ENCODE assay signal across 13 mouse cellular contexts in the genomic region with DNA sequence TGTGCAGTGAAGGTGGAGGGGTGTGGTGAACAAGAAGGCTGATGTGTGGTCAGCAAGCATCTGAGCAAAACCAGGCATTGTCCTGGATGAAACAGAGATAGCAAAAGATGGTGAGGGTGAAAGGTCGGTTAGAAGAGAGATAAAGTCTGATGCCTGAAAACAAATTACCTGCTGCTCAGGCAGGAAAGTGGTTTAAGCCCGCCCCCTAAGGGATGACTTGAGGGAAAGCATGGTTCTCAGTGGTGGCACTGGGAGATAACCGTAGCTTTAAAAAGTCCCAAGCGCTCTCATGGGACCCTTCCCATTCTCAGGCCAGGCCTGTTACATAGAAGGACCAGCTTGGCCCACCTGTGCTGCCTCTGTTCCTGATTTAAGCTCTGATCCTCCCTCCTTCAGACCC.
DNase-seq lines count a peak whose midpoint lies in the region; ATAC-seq and TF ChIP-seq lines count a peak whose summit lies in the region.
"Had no signal": no experiment of that assay in that cellular context is flagged by ENCODE, and none has a peak within 500 bp of the region (broad histone marks: within the 10 kb centered on the region; RNA-seq: fewer than 3 reads in every experiment).

No protein-coding gene starts in this region.

- ATAC-seq in heart, embryonic 15.5 days (replicated peaks; ENCODE audit: insufficient number of reproducible peaks, insufficient read depth, low FRiP score, low read depth): no peak
- no peak for ATAC-seq in midbrain, postnatal 0 days (ENCODE audit: low FRiP score)
- no peak for ATAC-seq in midbrain, embryonic 11.5 days (ENCODE audit: low FRiP score)
- ATAC-seq in stomach, postnatal 0 days (ENCODE audit: low FRiP score, low TSS enrichment): no peak

- peak; percentile 53 for TF ChIP-seq CTCF in midbrain, postnatal 0 days (IDR thresholded peaks at IDR 0.05)
- TF ChIP-seq CTCF in stomach, postnatal 0 days (IDR thresholded peaks at IDR 0.05; ENCODE audit: low read depth): peak; percentile 62

- H3K27me3 ChIP-seq in heart, embryonic 15.5 days: no peaks in the 10 kb centered on the region
- H3K27me3 ChIP-seq in midbrain, postnatal 0 days (ENCODE audit: insufficient read depth, low read length): no peaks in the 10 kb centered on the region
- H3K27me3 ChIP-seq in midbrain, embryonic 11.5 days (ENCODE audit: control insufficient read depth, insufficient read depth, low read length): no peaks in the 10 kb centered on the region
- H3K27me3 ChIP-seq in stomach, postnatal 0 days (ENCODE audit: control insufficient read depth, insufficient read depth, low read length): no peaks in the 10 kb centered on the region

- no peaks in the 10 kb centered on the region for H3K36me3 ChIP-seq in heart, embryonic 15.5 days
- H3K36me3 ChIP-seq in midbrain, postnatal 0 days (ENCODE audit: insufficient read depth, low read length): no peaks in the 10 kb centered on the region
- H3K36me3 ChIP-seq in midbrain, embryonic 11.5 days (ENCODE audit: control insufficient read depth, insufficient read depth, low read length): no peaks in the 10 kb centered on the region
- no peaks in the 10 kb centered on the region for H3K36me3 ChIP-seq in stomach, postnatal 0 days (ENCODE audit: control insufficient read depth, insufficient read depth, low read length)

- peak; percentile 21 to 23 for DNase-seq in cerebellum, postnatal 10 days
- DNase-seq in cerebellum, adult 9-10 months: no peak
- DNase-seq in heart, adult 18-20 months: no peak
- DNase-seq in midbrain, postnatal 0 days (ENCODE audit: low spot score): no peak
- DNase-seq in midbrain, embryonic 11.5 days (ENCODE audit: low spot score, missing footprints): no peak
- DNase-seq in stomach, postnatal 0 days (ENCODE audit: low spot score): no peak
- DNase-seq in spleen, postnatal 14 days (ENCODE audit: low spot score in 2 of 2): no peak
- DNase-seq: adrenal gland, postnatal 25 days; kidney, adult 8-10 months; lung, postnatal 36 days had no signal

- no peak for TF ChIP-seq EP300 in stomach, postnatal 0 days (optimal IDR thresholded peaks at IDR 0.05)

- peaks cover 26% of the 10 kb centered on the region for H3K4me1 ChIP-seq in heart, embryonic 15.5 days (replicated peaks)
- H3K4me1 ChIP-seq in midbrain, postnatal 0 days (ENCODE audit: insufficient read depth, low read length): no peaks in the 10 kb centered on the region
- H3K4me1 ChIP-seq in midbrain, embryonic 11.5 days (ENCODE audit: control insufficient read depth, insufficient read depth, low read length): no peaks in the 10 kb centered on the region
- peaks cover 5% of the 10 kb centered on the region; the same call in 1 of the 2 replicates for H3K4me1 ChIP-seq in stomach, postnatal 0 days (replicated peaks; ENCODE audit: control insufficient read depth, insufficient read depth)

- 40% methylated on average over 4 of the region's 4 CpGs for WGBS in heart, embryonic 15.5 days
- 57% methylated on average over 4 of the region's 4 CpGs for WGBS in midbrain, postnatal 0 days
- WGBS in midbrain, embryonic 11.5 days: 61% methylated on average over 4 of the region's 4 CpGs
- 47% methylated on average over 4 of the region's 4 CpGs for WGBS in stomach, postnatal 0 days

- no peak overlapping the region for H3K4me2 ChIP-seq in heart, embryonic 15.5 days
- no peak overlapping the region for H3K4me2 ChIP-seq in midbrain, postnatal 0 days (ENCODE audit: low read depth, low read length, poor library complexity, severe bottlenecking)
- H3K4me2 ChIP-seq in midbrain, embryonic 11.5 days: no peak overlapping the region
- H3K4me2 ChIP-seq in stomach, postnatal 0 days (replicated peaks; ENCODE audit: low read depth): no peak overlapping the region
- H3K4me2 ChIP-seq: liver, embryonic 11.5 days had no signal

- no peaks in the 10 kb centered on the region for H3K9me3 ChIP-seq in heart, embryonic 15.5 days (replicated peaks)
- no peaks in the 10 kb centered on the region for H3K9me3 ChIP-seq in midbrain, postnatal 0 days (ENCODE audit: low read length)
- H3K9me3 ChIP-seq in midbrain, embryonic 11.5 days (ENCODE audit: control insufficient read depth, low read length): no peaks in the 10 kb centered on the region
- no peaks in the 10 kb centered on the region for H3K9me3 ChIP-seq in stomach, postnatal 0 days (ENCODE audit: control insufficient read depth, low read length)

- no peak overlapping the region for H3K4me3 ChIP-seq in heart, embryonic 15.5 days
- no peak overlapping the region for H3K4me3 ChIP-seq in midbrain, postnatal 0 days (ENCODE audit: low read depth, low read length)
- H3K4me3 ChIP-seq in midbrain, embryonic 11.5 days (ENCODE audit: low read depth, low read length): no peak overlapping the region
- no peak overlapping the region for H3K4me3 ChIP-seq in stomach, postnatal 0 days (ENCODE audit: low read depth, low read length)
- H3K4me3 ChIP-seq: erythroblast, embryonic 14.5 days had no signal

- H3K9ac ChIP-seq in heart, embryonic 15.5 days: no peak overlapping the region
- no peak overlapping the region for H3K9ac ChIP-seq in midbrain, postnatal 0 days (replicated peaks; ENCODE audit: low read length, poor library complexity, severe bottlenecking)
- no peak overlapping the region for H3K9ac ChIP-seq in midbrain, embryonic 11.5 days (ENCODE audit: low read length)
- H3K9ac ChIP-seq in stomach, postnatal 0 days (ENCODE audit: low read length): no peak overlapping the region

- H3K27ac ChIP-seq in heart, embryonic 15.5 days: peak overlapping the region; percentile 62; the same call in 1 of the 2 replicates
- no peak overlapping the region for H3K27ac ChIP-seq in midbrain, postnatal 0 days (ENCODE audit: low read depth, low read length)
- H3K27ac ChIP-seq in midbrain, embryonic 11.5 days (ENCODE audit: low read depth, low read length): no peak overlapping the region
- no peak overlapping the region for H3K27ac ChIP-seq in stomach, postnatal 0 days (replicated peaks)

Comparison
In these comparisons a context has a peak if more than half of its experiments do, and no peak if none do; other contexts are left out.
1. DNase-seq: peak in cerebellum, postnatal 10 days (2 of 2); none in cerebellum, adult 9-10 months (single experiment), heart, adult 18-20 months (0 of 2), midbrain, postnatal 0 days (single experiment), midbrain, embryonic 11.5 days (single experiment), stomach, postnatal 0 days (single experiment) and spleen, postnatal 14 days (0 of 2).